Mouse (Mus musculus) spleen, adult 2 months (tissue): Measurements from ENCODE around the gene Ehd4. TPM values are rescaled to one million over a fixed set of nuclear protein-coding genes. Genes with fewer than 3 reads are reported as not detected.

Experiments
- DNase-seq, 2 experiments: peaks; one replicate each; pipeline versions ENCODE4 v3.0.0 to v3.0.0-alpha.2; 2012 to 2021; ENCODE audit warnings: low spot score in 2 of 2, low read depth in 1 of 2
- H3K27ac ChIP-seq: fragments of 200-500 bp; 2 replicates; pipeline ENCODE4 v1.5.1; 2012; ENCODE audit warnings: low read length, inconsistent platforms; ENCODE audit not compliant: insufficient read depth
- H3K27me3 ChIP-seq: fragments of 200-500 bp; 2 replicates; pipeline ENCODE4 v1.6.1; 2012; ENCODE audit warnings: mild to moderate bottlenecking, moderate library complexity, low read length, inconsistent platforms; ENCODE audit not compliant: control insufficient read depth, insufficient read depth
- H3K36me3 ChIP-seq: fragments of 200-500 bp; 2 replicates; pipeline ENCODE4 v1.6.1; 2012; ENCODE audit warnings: mild to moderate bottlenecking, low read length, inconsistent platforms; ENCODE audit not compliant: control insufficient read depth, insufficient read depth
- H3K4me1 ChIP-seq: fragments of 200-500 bp; 2 replicates; pipeline ENCODE4 v1.6.1; 2011; ENCODE audit warnings: inconsistent platforms; ENCODE audit not compliant: control insufficient read depth, insufficient read depth, insufficient read length
- H3K4me3 ChIP-seq: fragments of 200-500 bp; 2 replicates; pipeline ENCODE4 v1.5.1; 2011; ENCODE audit warnings: mild to moderate bottlenecking, inconsistent platforms; ENCODE audit not compliant: insufficient read depth, insufficient read length; ENCODE audit errors: extremely low read depth
- CTCF ChIP-seq: fragments of 200-500 bp; IDR thresholded peaks from 2 replicates; pipeline ENCODE4 v1.5.1; 2011; ENCODE audit warnings: mild to moderate bottlenecking, inconsistent platforms; ENCODE audit not compliant: insufficient read depth, insufficient read length, insufficient replicate concordance; ENCODE audit errors: extremely low read depth
- POLR2A ChIP-seq: fragments of 200-500 bp; IDR thresholded peaks from 2 replicates; pipeline ENCODE4 v1.6.1; 2011; ENCODE audit warnings: low read depth, low read length, inconsistent platforms
- WGBS: fragments of 180-500 bp; shearing (Covaris S2); methylation state at CpG from one replicate; pipeline ENCODE4 v1.1.7; 2018; 5-methylcytosine and 5-hydroxymethylcytosine counted together
- polyA plus RNA-seq: library from polyadenylated mRNA; depleted of rRNA; stranded (reverse); fragments of >200 nt; gene quantifications from 2 replicates; pipeline ENCODE4 v1.2.3, GENCODE M21; 2012

Gene Ehd4
- polyA plus RNA-seq, 1 experiment, result 35.4 TPM

DNA sequence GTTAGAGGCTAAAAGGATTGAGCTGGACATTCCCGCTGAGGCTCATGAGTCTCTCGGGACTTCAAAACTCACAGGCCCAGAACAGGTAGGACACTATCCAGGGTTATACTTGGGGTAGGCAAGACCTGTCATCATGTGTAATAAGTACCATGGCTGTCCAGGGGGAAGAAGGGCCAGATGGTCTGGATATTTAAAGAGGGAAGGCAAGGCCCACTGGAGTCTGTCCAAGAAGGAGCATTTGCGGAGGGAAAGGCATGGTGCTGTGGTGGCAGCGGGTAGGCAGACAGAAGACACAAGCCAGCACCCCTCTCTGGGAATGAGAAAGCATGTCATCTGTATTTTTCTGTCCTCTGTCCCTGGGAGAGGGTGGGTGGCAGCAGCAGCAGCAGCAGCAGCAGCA lies 80.3 kb downstream of the Ehd4 start:
- TF ChIP-seq CTCF, result no peak
- TF ChIP-seq POLR2A, result no peak
- H3K27me3 ChIP-seq, result no peaks in the 10 kb centered on the region; the same call in 1 of the 2 replicates
- H3K27ac ChIP-seq, result no peak overlapping the region
- no peak overlapping the region for H3K4me3 ChIP-seq
- 93% methylated on average over 4 of the region's 4 CpGs for WGBS
- no peak for DNase-seq
- no peaks in the 10 kb centered on the region for H3K4me1 ChIP-seq
- H3K36me3 ChIP-seq, result no peaks in the 10 kb centered on the region

DNA sequence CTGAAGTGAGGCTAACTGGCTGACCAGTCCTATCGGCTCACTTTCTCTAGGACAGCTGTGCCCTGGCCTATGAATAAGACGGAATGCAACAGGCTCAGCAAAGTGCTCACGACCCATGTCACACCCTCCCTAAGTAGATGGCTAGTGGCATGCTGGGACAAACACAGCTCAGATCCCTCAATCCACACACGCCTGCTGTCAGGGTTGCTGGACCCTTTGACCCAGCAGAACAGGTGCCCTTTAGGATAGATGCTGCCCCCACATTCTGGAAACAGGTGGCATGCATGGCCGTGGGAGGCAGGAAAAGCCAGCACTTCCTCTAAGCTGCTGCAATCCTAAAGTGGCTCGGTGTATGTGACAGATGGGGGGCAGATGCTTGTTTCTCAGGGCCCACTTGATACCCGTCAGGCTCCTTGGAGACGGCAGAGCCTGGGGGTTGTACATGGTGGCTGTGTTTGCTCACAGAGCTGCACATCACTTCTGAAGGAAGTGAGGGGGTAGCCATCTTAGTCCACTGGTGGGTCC lies 84.9 kb downstream of the Ehd4 start:
- WGBS, result 67% methylated on average over 8 of the region's 8 CpGs
- H3K27ac ChIP-seq, result no peak overlapping the region
- H3K27me3 ChIP-seq, result no peaks in the 10 kb centered on the region
- H3K36me3 ChIP-seq, result no peaks in the 10 kb centered on the region
- TF ChIP-seq POLR2A (no peak), CTCF (no peak)
- H3K4me3 ChIP-seq, result no peak overlapping the region
- no peaks in the 10 kb centered on the region for H3K4me1 ChIP-seq
- DNase-seq, result no peak

- 68% methylated on average over 16 of the region's 16 CpGs for WGBS
- Histone ChIP-seq H3K4me1 (no peaks in the 10 kb centered on the region), H3K27me3 (no peaks in the 10 kb centered on the region), H3K36me3 (no peaks in the 10 kb centered on the region), H3K4me3 (no peak overlapping the region), H3K27ac (no peak overlapping the region)
- TF ChIP-seq CTCF, result peak; percentile 27; the same call in 1 of the 2 replicates
- no peak for TF ChIP-seq POLR2A
- DNase-seq, result no peak
Measured at GRCm38 (mm10) chr2:120068555-120069465, 85.6 kb downstream of the Ehd4 start.

DNA sequence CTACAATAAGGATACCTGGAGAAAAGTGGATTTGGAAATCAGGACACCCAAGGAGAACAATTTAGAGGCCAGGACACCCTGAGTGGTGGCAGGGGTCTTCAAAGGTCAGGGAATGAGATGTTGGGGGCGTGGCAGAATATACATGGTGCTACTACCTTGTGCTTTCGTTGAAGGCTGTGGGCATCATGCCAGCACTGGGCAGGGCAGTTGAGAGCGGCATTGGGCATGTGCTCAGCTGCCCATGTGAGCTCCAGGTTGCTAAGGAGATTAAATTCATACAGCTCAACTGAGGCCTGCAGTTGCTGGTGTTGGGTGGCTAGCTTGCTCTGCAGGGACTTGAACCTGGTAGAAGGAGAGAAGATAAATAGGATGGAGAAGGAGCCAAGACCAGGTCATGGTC lies 88.2 kb downstream of the Ehd4 start:
- H3K4me3 ChIP-seq, result no peak overlapping the region
- H3K27me3 ChIP-seq, result no peaks in the 10 kb centered on the region
- H3K27ac ChIP-seq, result no peak overlapping the region
- DNase-seq, result no peak
- 67% methylated on average over 3 of the region's 3 CpGs for WGBS
- no peaks in the 10 kb centered on the region for H3K4me1 ChIP-seq
- H3K36me3 ChIP-seq, result no peaks in the 10 kb centered on the region
- TF ChIP-seq CTCF, result no peak
- TF ChIP-seq POLR2A, result no peak

GRCm38 (mm10) chr2:120065243-120065642 lies 89.2 kb downstream of the Ehd4 start:
- no peak for TF ChIP-seq CTCF
- TF ChIP-seq POLR2A, result no peak

GRCm38 (mm10) chr2:120064639-120065038 lies 89.8 kb downstream of the Ehd4 start:
- H3K27me3 ChIP-seq, result no peaks in the 10 kb centered on the region
- H3K36me3 ChIP-seq, result no peaks in the 10 kb centered on the region
- H3K4me3 ChIP-seq, result no peak overlapping the region
- no peak overlapping the region for H3K27ac ChIP-seq
- no peak for DNase-seq
- TF ChIP-seq CTCF, result no peak
- WGBS, result 74% methylated on average over 6 of the region's 6 CpGs
- no peaks in the 10 kb centered on the region for H3K4me1 ChIP-seq

More at GRCm38 (mm10) chr2:120065243-120065642, 89.2 kb downstream of the Ehd4 start:
- H3K4me3 ChIP-seq, result no peak overlapping the region
- H3K4me1 ChIP-seq, result no peaks in the 10 kb centered on the region
- H3K36me3 ChIP-seq, result no peaks in the 10 kb centered on the region
- no peak for DNase-seq
- H3K27ac ChIP-seq, result no peak overlapping the region
- 86% methylated on average over 10 of the region's 10 CpGs for whole genome bisulfite sequencing
- H3K27me3 ChIP-seq, result no peaks in the 10 kb centered on the region

DNA sequence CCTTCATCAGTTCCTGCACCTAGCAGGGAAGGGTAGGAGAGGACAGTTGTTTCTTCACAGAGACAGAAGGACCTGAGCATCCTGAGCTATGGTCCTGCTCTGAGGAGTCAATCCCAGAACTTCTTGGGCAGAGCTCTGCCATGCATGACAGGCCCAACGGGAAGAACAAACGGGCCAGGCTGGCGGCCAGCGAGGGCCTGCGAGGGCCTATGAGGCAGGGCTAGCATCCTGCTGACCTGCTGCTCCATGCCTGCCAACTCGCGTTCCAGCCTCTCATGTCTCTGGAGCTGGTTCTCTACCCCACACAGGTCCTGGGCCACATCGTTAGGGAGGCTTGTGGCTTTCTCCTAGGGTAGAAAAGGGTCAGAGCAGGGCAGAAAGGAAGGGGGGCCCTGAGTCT lies 92.2 kb downstream of the Ehd4 start:
- Histone ChIP-seq H3K4me1 (no peaks in the 10 kb centered on the region), H3K36me3 (no peaks in the 10 kb centered on the region), H3K4me3 (no peak overlapping the region), H3K27me3 (no peaks in the 10 kb centered on the region), H3K27ac (no peak overlapping the region)
- DNase-seq, result no peak
- WGBS, result 90% methylated on average over 8 of the region's 8 CpGs
- TF ChIP-seq POLR2A (no peak), CTCF (no peak)
